Mouse (Mus musculus) heart, postnatal 10 days (tissue): ENCODE results near the gene Dusp21. TPM values are rescaled to one million over a fixed set of nuclear protein-coding genes. Genes with fewer than 3 reads are reported as not detected.

Experiments used
- DNase-seq, 2 experiments: peaks; one replicate each; pipeline ENCODE4 v3.0.0; 2021
- intact Hi-C: fragments of 180-260 bp; cut with DNase I; formaldehyde crosslinking; loops from one replicate; pipeline ENCODE4 v1.15.1; 2025
- total RNA-seq, 2 experiments: library from RNA; stranded (reverse); gene quantifications; 2 replicates each; pipeline ENCODE4 v1.2.3; 2021

Dusp21 gene
- total RNA-seq: not detected

DNA sequence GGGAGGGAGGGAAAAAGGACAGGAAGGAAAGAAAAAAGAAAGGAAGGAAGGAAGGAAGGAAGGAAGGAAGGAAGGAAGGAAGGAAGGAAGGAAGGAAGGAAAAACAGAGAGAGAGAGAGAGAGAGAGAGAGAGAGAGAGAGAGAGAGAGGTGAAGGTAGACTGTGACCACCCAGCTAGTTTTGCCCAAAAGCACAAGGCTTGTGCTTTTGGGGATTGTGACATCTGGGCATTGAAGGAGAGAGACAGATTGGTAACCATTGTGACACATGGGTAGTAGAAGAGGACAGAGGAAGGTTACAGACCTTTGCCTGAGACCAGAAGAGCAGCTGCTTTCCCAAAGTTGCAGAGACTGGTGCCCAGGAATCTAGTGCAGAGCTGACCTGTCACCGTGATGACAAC, at the start of gene Dusp21:
TSS of gene Dusp21 (plus strand) at position 301 of the 400 bp plus-strand sequence.
- DNase-seq: no peak
- intact Hi-C loops: no loop called here

GRCm38 (mm10) chrX:18160734-18161442, 15.2 kb downstream of the Dusp21 start:
- intact Hi-C loops: no loop called here

GRCm38 (mm10) chrX:18161796-18162191, 16.1 kb downstream of the Dusp21 start:
- DNase-seq: no peak
- intact Hi-C loops: loop anchor here (2.0 kb wide), 1 partner anchor 93 kb away; no protein-coding TSS in a partner anchor

More at GRCm38 (mm10) chrX:18160734-18161442, 15.2 kb downstream of the Dusp21 start:
- DNase-seq: no peak

DNA sequence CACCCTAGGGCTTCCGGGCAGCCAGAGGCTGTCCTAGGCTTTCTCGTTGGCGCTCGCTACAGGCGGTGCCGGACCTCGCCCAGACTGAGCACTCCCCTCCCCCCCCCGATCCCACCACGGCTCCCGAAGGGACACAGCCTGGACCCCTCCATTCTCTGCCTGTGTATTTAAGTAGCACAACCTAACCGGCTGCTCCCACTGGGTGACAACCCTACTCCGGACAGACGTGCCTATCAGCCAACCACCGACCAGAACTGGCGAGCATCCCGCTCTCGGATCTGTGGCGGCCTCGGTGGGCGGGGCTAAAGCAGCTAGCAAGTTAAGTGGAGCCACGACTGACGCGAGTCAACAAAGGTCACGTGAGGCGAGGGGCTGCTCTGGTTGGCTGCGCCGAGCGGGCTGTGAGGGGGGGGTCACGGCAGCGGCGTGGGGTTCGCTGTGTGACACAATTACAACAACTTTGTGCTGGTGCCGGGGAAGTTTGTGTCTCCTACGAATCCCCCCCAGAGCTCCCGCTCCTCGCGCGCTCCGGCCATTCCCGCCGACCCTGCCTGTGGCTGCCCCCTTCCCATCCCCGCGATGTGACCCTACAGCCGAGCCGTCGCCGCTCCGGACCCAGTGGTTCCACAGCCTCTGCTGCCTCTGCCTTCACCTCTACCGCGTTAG, 16.7 kb downstream of the Dusp21 start, which contains the start of gene Kdm6a:
TSS of gene Kdm6a (plus strand) at position 384 of the 666 bp plus-strand sequence.
- intact Hi-C loops: loop anchor here (2.0 kb wide), 1 partner anchor 92 kb away; no protein-coding TSS in a partner anchor
- DNase-seq: peak; percentile 98 to 100

DNA sequence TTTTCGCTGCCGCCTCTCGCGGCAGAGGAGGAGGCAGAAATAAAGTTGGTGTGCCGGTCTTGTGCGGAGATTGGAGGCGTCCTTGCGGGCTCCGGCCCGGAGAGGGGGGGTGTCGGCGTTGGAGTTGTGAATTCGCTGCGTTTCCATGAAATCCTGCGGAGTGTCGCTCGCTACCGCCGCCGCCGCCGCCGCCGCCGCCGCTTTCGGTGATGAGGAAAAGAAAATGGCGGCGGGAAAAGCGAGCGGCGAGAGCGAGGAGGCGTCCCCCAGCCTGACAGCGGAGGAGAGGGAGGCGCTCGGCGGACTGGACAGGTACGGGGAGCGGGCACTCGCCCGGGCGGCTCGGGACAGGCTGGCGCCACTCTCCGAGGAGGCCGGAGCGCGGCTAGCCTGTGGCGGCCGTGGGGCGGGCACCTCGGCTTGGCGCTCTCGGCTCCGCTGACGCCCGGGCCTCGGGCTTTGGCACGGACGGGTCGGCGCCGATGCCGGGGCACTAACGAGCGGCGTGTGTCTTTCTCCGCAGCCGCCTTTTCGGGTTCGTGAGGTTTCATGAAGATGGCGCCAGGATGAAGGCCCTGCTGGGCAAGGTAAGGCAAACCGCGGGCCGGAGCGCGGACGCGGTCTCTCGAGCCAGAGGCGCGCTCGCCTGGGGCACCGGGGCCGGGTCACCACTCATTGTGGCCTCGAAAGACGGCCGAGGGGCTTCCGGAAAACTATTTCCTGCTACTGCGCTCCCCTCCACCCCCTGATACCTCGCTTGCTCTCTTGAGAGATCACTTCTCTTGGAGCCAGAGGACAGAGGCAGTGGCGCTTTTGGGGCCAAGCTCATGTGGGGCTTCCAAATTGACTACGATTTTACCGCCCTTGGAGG, 17.4 kb downstream of the Dusp21 start:
- peak; percentile 62 to 69 for DNase-seq

DNA sequence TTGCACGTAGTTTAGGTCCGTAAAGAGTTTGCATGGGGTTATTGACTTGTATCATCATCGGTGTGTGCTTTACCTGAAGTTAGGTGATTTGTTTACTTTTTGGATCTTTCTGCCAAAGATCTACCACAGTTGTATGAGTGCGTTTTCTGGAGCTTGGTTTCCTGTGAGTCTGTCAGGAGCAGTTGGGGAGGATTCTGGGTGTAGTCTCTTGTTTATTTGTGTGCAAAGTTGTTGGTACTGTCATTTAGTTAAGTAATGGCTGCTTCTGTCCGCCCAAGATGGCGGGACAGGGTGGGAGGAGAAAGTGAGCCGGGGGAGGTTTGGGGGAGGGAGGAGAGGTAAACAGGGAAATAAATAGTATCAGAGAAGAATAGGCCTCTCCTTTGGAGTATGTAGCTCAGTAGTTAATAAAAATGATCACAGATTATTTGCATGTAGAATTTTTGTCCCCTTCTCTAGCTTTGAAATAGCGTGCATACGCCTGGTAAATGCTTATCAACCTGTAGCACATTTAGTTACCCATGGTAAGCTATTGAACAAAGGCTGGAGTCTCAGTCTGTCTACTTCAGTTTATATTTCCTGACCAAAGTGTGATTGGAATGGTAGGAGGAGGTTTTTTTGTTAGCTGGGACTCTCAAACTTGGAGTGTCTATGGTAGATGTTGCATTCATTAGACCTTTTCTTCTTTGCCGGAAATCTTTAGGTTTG, 18.4 kb downstream of the Dusp21 start:
- intact Hi-C loops: loop anchor here (2.0 kb wide), 1 partner anchor 91 kb away; no protein-coding TSS in a partner anchor
- peak; percentile 29 to 49 for DNase-seq

More for the DNA sequence above, 17.4 kb downstream of the Dusp21 start:
- intact Hi-C loops: loop anchor here (2.0 kb wide), 1 partner anchor 92 kb away; no protein-coding TSS in a partner anchor

DNA sequence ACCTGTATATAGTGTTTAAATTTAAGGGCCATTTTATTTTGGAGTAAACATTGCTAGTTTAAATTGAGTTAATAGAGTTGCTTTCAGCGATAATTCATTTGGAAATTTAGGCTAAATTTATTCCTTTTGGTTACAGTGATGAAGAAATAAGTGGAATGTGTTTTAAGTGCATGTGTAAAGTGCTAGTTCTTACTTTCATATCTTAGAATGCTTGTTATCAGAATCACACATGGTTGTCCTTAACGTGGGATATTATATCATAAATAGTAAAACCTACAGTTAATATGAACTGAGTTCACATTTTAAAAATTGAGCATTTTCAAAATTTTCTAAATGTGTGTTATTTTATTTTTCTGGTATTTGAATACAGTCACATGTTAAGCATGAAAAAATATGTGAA, 19.5 kb downstream of the Dusp21 start:
- no peak for DNase-seq
- intact Hi-C loops: no loop called here

GRCm38 (mm10) chrX:18166961-18167360, 21.3 kb downstream of the Dusp21 start:
- no peak for DNase-seq
- intact Hi-C loops: no loop called here

- no peak for DNase-seq
- intact Hi-C loops: no loop called here
Measured at GRCm38 (mm10) chrX:18168940-18169339, 23.3 kb downstream of the Dusp21 start.

- intact Hi-C loops: loop anchor here (5.0 kb wide), 1 partner anchor 32 kb away; no protein-coding TSS in a partner anchor
Measured at GRCm38 (mm10) chrX:18174831-18175230, 29.2 kb downstream of the Dusp21 start.

GRCm38 (mm10) chrX:18177803-18178202, 32.1 kb downstream of the Dusp21 start:
- intact Hi-C loops: no loop called here
- DNase-seq: no peak

More at GRCm38 (mm10) chrX:18174831-18175230, 29.2 kb downstream of the Dusp21 start:
- no peak for DNase-seq

- intact Hi-C loops: no loop called here
- no peak for DNase-seq
Measured at GRCm38 (mm10) chrX:18179492-18179891, 33.8 kb downstream of the Dusp21 start.

- intact Hi-C loops: no loop called here
- DNase-seq: no peak
Measured at GRCm38 (mm10) chrX:18187203-18187602, 41.5 kb downstream of the Dusp21 start.

- no peak for DNase-seq
- intact Hi-C loops: no loop called here
Measured at GRCm38 (mm10) chrX:18188293-18188692, 42.6 kb downstream of the Dusp21 start.

Other genes with a start within 250 kb of the Dusp21 start
- 10 to 100 TPM; 28.7 to 39.6 TPM for gene Kdm6a, start 16.7 kb downstream of the Dusp21 start, total RNA-seq